Mouse (Mus musculus): ENCODE measurements around the gene Sp6. TPM values are rescaled to one million over a fixed set of nuclear protein-coding genes. Genes with fewer than 3 reads are reported as not detected.

Sp6 gene
- polyA plus RNA-seq, 1 experiment, result 12.4 TPM

GRCm38 (mm10) chr11:97021873-97022484, 8.8 kb downstream of the Sp6 start:
- Histone ChIP-seq H3K27me3 (ENCODE audit: control insufficient read depth, insufficient read depth, low read length, poor library complexity, severe bottlenecking) (no peaks in the 10 kb centered on the region), H3K27ac (ENCODE audit: insufficient read depth, low read length) (peak overlapping the region; percentile 22; the same call in 1 of the 2 replicates), H3K4me3 (ENCODE audit: low read depth, low read length) (peak overlapping the region; percentile 67), H3K4me1 (ENCODE audit: control insufficient read depth, insufficient read depth, low read length) (peaks cover 2% of the 10 kb centered on the region), H3K36me3 (ENCODE audit: control insufficient read depth, insufficient read depth, low read length, poor library complexity, severe bottlenecking) (no peaks in the 10 kb centered on the region), H3K9ac (ENCODE audit: low read depth, poor library complexity, severe bottlenecking) (peak overlapping the region; percentile 94), H3K9me3 (replicated peaks; ENCODE audit: control insufficient read depth, insufficient read depth, low read length, poor library complexity, severe bottlenecking) (no peaks in the 10 kb centered on the region)
- TF ChIP-seq POLR2A (IDR thresholded peaks at IDR 0.05; ENCODE audit: insufficient read depth, low read length) (no peak), EP300 (IDR thresholded peaks at IDR 0.05; ENCODE audit: insufficient read depth, low read depth, low read length) (no peak), CTCF (IDR thresholded peaks at IDR 0.05; ENCODE audit: low read depth, low read length) (peak; percentile 83)

- Histone ChIP-seq H3K27ac (ENCODE audit: insufficient read depth, low read length) (peak overlapping the region; percentile 96), H3K4me3 (ENCODE audit: low read depth, low read length) (peak overlapping the region; percentile 60), H3K4me1 (ENCODE audit: control insufficient read depth, insufficient read depth, low read length) (peaks cover 2% of the 10 kb centered on the region), H3K9ac (ENCODE audit: low read depth, poor library complexity, severe bottlenecking) (peak overlapping the region; percentile 94), H3K9me3 (replicated peaks; ENCODE audit: control insufficient read depth, insufficient read depth, low read length, poor library complexity, severe bottlenecking) (no peaks in the 10 kb centered on the region), H3K27me3 (ENCODE audit: control insufficient read depth, insufficient read depth, low read length, poor library complexity, severe bottlenecking) (no peaks in the 10 kb centered on the region), H3K36me3 (ENCODE audit: control insufficient read depth, insufficient read depth, low read length, poor library complexity, severe bottlenecking) (no peaks in the 10 kb centered on the region)
- TF ChIP-seq EP300 (IDR thresholded peaks at IDR 0.05; ENCODE audit: insufficient read depth, low read depth, low read length), result no peak
- no peak for TF ChIP-seq POLR2A (IDR thresholded peaks at IDR 0.05; ENCODE audit: insufficient read depth, low read length)
- TF ChIP-seq CTCF (IDR thresholded peaks at IDR 0.05; ENCODE audit: low read depth, low read length), result no peak
Observed at GRCm38 (mm10) chr11:97024977-97025376, 11.8 kb downstream of the Sp6 start.

- Histone ChIP-seq H3K27me3 (ENCODE audit: control insufficient read depth, insufficient read depth, low read length, poor library complexity, severe bottlenecking) (no peaks in the 10 kb centered on the region), H3K4me1 (ENCODE audit: control insufficient read depth, insufficient read depth, low read length) (peaks cover 2% of the 10 kb centered on the region), H3K9me3 (replicated peaks; ENCODE audit: control insufficient read depth, insufficient read depth, low read length, poor library complexity, severe bottlenecking) (no peaks in the 10 kb centered on the region), H3K4me3 (ENCODE audit: low read depth, low read length) (peak overlapping the region; percentile 60), H3K36me3 (ENCODE audit: control insufficient read depth, insufficient read depth, low read length, poor library complexity, severe bottlenecking) (no peaks in the 10 kb centered on the region), H3K9ac (ENCODE audit: low read depth, poor library complexity, severe bottlenecking) (peak overlapping the region; percentile 94), H3K27ac (ENCODE audit: insufficient read depth, low read length) (peak overlapping the region; percentile 96)
- TF ChIP-seq POLR2A (IDR thresholded peaks at IDR 0.05; ENCODE audit: insufficient read depth, low read length) (no peak), CTCF (IDR thresholded peaks at IDR 0.05; ENCODE audit: low read depth, low read length) (peak; percentile 94), EP300 (IDR thresholded peaks at IDR 0.05; ENCODE audit: insufficient read depth, low read depth, low read length) (peak; percentile 71; the same call in 1 of the 2 replicates)
Observed at GRCm38 (mm10) chr11:97025721-97026344, 12.6 kb downstream of the Sp6 start.

GRCm38 (mm10) chr11:97029686-97030417, 16.7 kb downstream of the Sp6 start, which contains the start of gene Scrn2:
Gene Scrn2, plus strand, starts transcription at chr11:97029938.
- no peaks in the 10 kb centered on the region for H3K4me1 ChIP-seq (ENCODE audit: control insufficient read depth, insufficient read depth, low read length)
- H3K9me3 ChIP-seq (replicated peaks; ENCODE audit: control insufficient read depth, insufficient read depth, low read length, poor library complexity, severe bottlenecking), result no peaks in the 10 kb centered on the region
- no peak within 1 kb of the TSS; the same call in 1 of the 2 replicates for H3K27ac ChIP-seq (ENCODE audit: insufficient read depth, low read length)
- TF ChIP-seq EP300 (IDR thresholded peaks at IDR 0.05; ENCODE audit: insufficient read depth, low read depth, low read length), result 0 out of 2 replicates have a peak, but pooled peaks have one; percentile 14
- TF ChIP-seq CTCF (IDR thresholded peaks at IDR 0.05; ENCODE audit: low read depth, low read length), result peak; percentile 80
- no peak for TF ChIP-seq POLR2A (IDR thresholded peaks at IDR 0.05; ENCODE audit: insufficient read depth, low read length)
- no peaks in the 10 kb centered on the region for H3K36me3 ChIP-seq (ENCODE audit: control insufficient read depth, insufficient read depth, low read length, poor library complexity, severe bottlenecking)
- peak within 1 kb of the TSS; percentile 68 for H3K9ac ChIP-seq (ENCODE audit: low read depth, poor library complexity, severe bottlenecking)
- no peaks in the 10 kb centered on the region for H3K27me3 ChIP-seq (ENCODE audit: control insufficient read depth, insufficient read depth, low read length, poor library complexity, severe bottlenecking)
- H3K4me3 ChIP-seq (ENCODE audit: low read depth, low read length), result peak within 1 kb of the TSS; percentile 80

- no peak for TF ChIP-seq POLR2A (IDR thresholded peaks at IDR 0.05; ENCODE audit: insufficient read depth, low read length)
- TF ChIP-seq CTCF (IDR thresholded peaks at IDR 0.05; ENCODE audit: low read depth, low read length), result no peak
- no peak for TF ChIP-seq EP300 (IDR thresholded peaks at IDR 0.05; ENCODE audit: insufficient read depth, low read depth, low read length)
- peak overlapping the region; percentile 68 for H3K9ac ChIP-seq (ENCODE audit: low read depth, poor library complexity, severe bottlenecking)
- H3K27ac ChIP-seq (ENCODE audit: insufficient read depth, low read length), result no peak overlapping the region
- no peaks in the 10 kb centered on the region for H3K27me3 ChIP-seq (ENCODE audit: control insufficient read depth, insufficient read depth, low read length, poor library complexity, severe bottlenecking)
- H3K4me3 ChIP-seq (ENCODE audit: low read depth, low read length), result peak overlapping the region; percentile 80
- H3K9me3 ChIP-seq (replicated peaks; ENCODE audit: control insufficient read depth, insufficient read depth, low read length, poor library complexity, severe bottlenecking), result no peaks in the 10 kb centered on the region
- no peaks in the 10 kb centered on the region for H3K4me1 ChIP-seq (ENCODE audit: control insufficient read depth, insufficient read depth, low read length)
- no peaks in the 10 kb centered on the region for H3K36me3 ChIP-seq (ENCODE audit: control insufficient read depth, insufficient read depth, low read length, poor library complexity, severe bottlenecking)
Observed at GRCm38 (mm10) chr11:97030426-97030825, 17.2 kb downstream of the Sp6 start.
